Mouse (Mus musculus) midbrain, embryonic 11.5 days (tissue): ENCODE measurements at regions not wholly inside any gene's neighbourhood (a gene's known extent, or its start where the extent isn't known, plus 50 kb on each side); places are given as distances from the start of the nearest gene placed in this dataset.
A peak's percentile ranks its signal among the peaks of the same experiment; 100 is the strongest.

Experiments
- ATAC-seq: fragments of 200-750 bp; cut with Nextera tagmentation; 2 replicates; pipeline ENCODE4 v1.8.0; 2017; ENCODE audit warnings: moderate TSS enrichment, moderate library complexity; ENCODE audit not compliant: low FRiP score
- DNase-seq: peaks from one replicate; pipeline ENCODE4 v3.0.0; 2015; ENCODE audit warnings: low spot score; ENCODE audit errors: missing footprints
- H3K27ac ChIP-seq: fragments of 300-500 bp; sonication (generic); 2 replicates; pipeline ENCODE4 v1.5.1; 2014; ENCODE audit warnings: low read depth, low read length
- H3K27me3 ChIP-seq: fragments of 300-500 bp; sonication (generic); 2 replicates; pipeline ENCODE4 v1.6.1; 2014; ENCODE audit warnings: mild to moderate bottlenecking, low read length, moderate library complexity, mixed read lengths; ENCODE audit not compliant: control insufficient read depth, insufficient read depth
- H3K36me3 ChIP-seq: fragments of 300-500 bp; sonication (generic); 2 replicates; pipeline ENCODE4 v1.6.1; 2014; ENCODE audit warnings: mild to moderate bottlenecking, low read length, moderate library complexity, mixed read lengths; ENCODE audit not compliant: control insufficient read depth, insufficient read depth
- H3K4me1 ChIP-seq: fragments of 300-500 bp; sonication (generic); 2 replicates; pipeline ENCODE4 v1.6.1; 2014; ENCODE audit warnings: low read length; ENCODE audit not compliant: control insufficient read depth, insufficient read depth
- H3K4me2 ChIP-seq: fragments of 300-500 bp; sonication (generic); 2 replicates; pipeline ENCODE4 v1.6.1; 2014; ENCODE audit warnings: mild to moderate bottlenecking, moderate library complexity
- H3K4me3 ChIP-seq: fragments of 300-500 bp; sonication (generic); 2 replicates; pipeline ENCODE4 v1.5.1; 2014; ENCODE audit warnings: low read depth, low read length
- H3K9ac ChIP-seq: fragments of 300-500 bp; sonication (generic); 2 replicates; pipeline ENCODE4 v1.6.1; 2014; ENCODE audit warnings: low read length
- H3K9me3 ChIP-seq: fragments of 300-500 bp; sonication (generic); 2 replicates; pipeline ENCODE4 v1.6.1; 2016; ENCODE audit warnings: low read length; ENCODE audit not compliant: control insufficient read depth
- WGBS: fragments of 180-500 bp; shearing (Covaris S2); extraction: QIAGEN DNeasy Blood & Tissue Kit; methylation state at CpG from one replicate; pipeline ENCODE4 v1.1.7; 2014; 5-methylcytosine and 5-hydroxymethylcytosine counted together

GRCm38 (mm10) chr11:113049593-113049992 lies 267.6 kb downstream of the Sox9 start:
- Histone ChIP-seq H3K9me3 (no peaks in the 10 kb centered on the region), H3K9ac (no peak overlapping the region), H3K4me2 (no peak overlapping the region), H3K4me3 (no peak overlapping the region), H3K4me1 (peaks cover 15% of the 10 kb centered on the region), H3K27ac (no peak overlapping the region), H3K27me3 (0 out of 2 replicates have a peak, but pooled peaks cover 2% of the 10 kb centered on the region), H3K36me3 (no peaks in the 10 kb centered on the region)
- ATAC-seq, result no peak
- 53% methylated on average over 8 of the region's 8 CpGs for WGBS
- DNase-seq, result no peak

GRCm38 (mm10) chr11:113052536-113052935 lies 270.5 kb downstream of the Sox9 start:
- Histone ChIP-seq H3K27ac (no peak overlapping the region), H3K36me3 (no peaks in the 10 kb centered on the region), H3K27me3 (0 out of 2 replicates have a peak, but pooled peaks cover 2% of the 10 kb centered on the region), H3K4me1 (peaks cover 3% of the 10 kb centered on the region), H3K9me3 (no peaks in the 10 kb centered on the region), H3K4me2 (no peak overlapping the region), H3K9ac (no peak overlapping the region), H3K4me3 (no peak overlapping the region)
- WGBS, result 93% methylated on average over 11 of the region's 11 CpGs
- ATAC-seq, result no peak
- DNase-seq, result no peak

GRCm38 (mm10) chr11:113056042-113056632 lies 274.1 kb downstream of the Sox9 start:
- peaks cover 3% of the 10 kb centered on the region for H3K4me1 ChIP-seq
- no peak overlapping the region for H3K4me2 ChIP-seq
- no peak overlapping the region for H3K27ac ChIP-seq
- no peaks in the 10 kb centered on the region for H3K36me3 ChIP-seq
- H3K9me3 ChIP-seq, result no peaks in the 10 kb centered on the region
- WGBS, result 76% methylated on average over 12 of the region's 12 CpGs
- H3K4me3 ChIP-seq, result no peak overlapping the region
- DNase-seq, result no peak
- no peak overlapping the region for H3K9ac ChIP-seq
- H3K27me3 ChIP-seq, result no peaks in the 10 kb centered on the region
- ATAC-seq, result no peak

GRCm38 (mm10) chr11:113056824-113057223 lies 274.8 kb downstream of the Sox9 start:
- H3K9me3 ChIP-seq, result no peaks in the 10 kb centered on the region
- H3K9ac ChIP-seq, result no peak overlapping the region; the same call in 1 of the 2 replicates
- H3K27ac ChIP-seq, result no peak overlapping the region
- H3K27me3 ChIP-seq, result no peaks in the 10 kb centered on the region
- no peak for ATAC-seq
- DNase-seq, result no peak
- H3K4me1 ChIP-seq, result peaks cover 3% of the 10 kb centered on the region
- H3K4me2 ChIP-seq, result no peak overlapping the region
- H3K4me3 ChIP-seq, result no peak overlapping the region
- WGBS, result 30% methylated on average over 5 of the region's 5 CpGs
- no peaks in the 10 kb centered on the region for H3K36me3 ChIP-seq

GRCm38 (mm10) chr11:113070365-113070764 lies 288.3 kb downstream of the Sox9 start:
- no peak for ATAC-seq
- 86% methylated on average over 4 of the region's 4 CpGs for WGBS
- peaks cover 4% of the 10 kb centered on the region; the same call in 1 of the 2 replicates for H3K4me1 ChIP-seq

GRCm38 (mm10) chr11:113071942-113072341 lies 289.9 kb downstream of the Sox9 start:
- DNase-seq (no peak), ATAC-seq (peak; percentile 42; the same call in 1 of the 2 replicates)
- Histone ChIP-seq H3K9ac (no peak overlapping the region), H3K27ac (no peak overlapping the region), H3K9me3 (no peaks in the 10 kb centered on the region; the same call in 1 of the 2 replicates), H3K4me3 (no peak overlapping the region), H3K27me3 (no peaks in the 10 kb centered on the region), H3K4me1 (peaks cover 4% of the 10 kb centered on the region; the same call in 1 of the 2 replicates), H3K4me2 (no peak overlapping the region), H3K36me3 (no peaks in the 10 kb centered on the region)
- WGBS, result 23% methylated on average over 10 of the region's 10 CpGs

More at GRCm38 (mm10) chr11:113070365-113070764, 288.3 kb downstream of the Sox9 start:
- no peak for DNase-seq
- Histone ChIP-seq H3K27ac (no peak overlapping the region), H3K4me3 (no peak overlapping the region), H3K36me3 (no peaks in the 10 kb centered on the region), H3K4me2 (no peak overlapping the region), H3K9me3 (no peaks in the 10 kb centered on the region; the same call in 1 of the 2 replicates), H3K9ac (no peak overlapping the region), H3K27me3 (no peaks in the 10 kb centered on the region)

- no peak overlapping the region for H3K4me3 ChIP-seq
- no peak overlapping the region for H3K4me2 ChIP-seq
- no peaks in the 10 kb centered on the region; the same call in 1 of the 2 replicates for H3K9me3 ChIP-seq
- DNase-seq (no peak), ATAC-seq (no peak)
- no peak overlapping the region for H3K9ac ChIP-seq
- WGBS, result 91% methylated on average over 9 of the region's 9 CpGs
- no peak overlapping the region for H3K27ac ChIP-seq
- H3K36me3 ChIP-seq, result no peaks in the 10 kb centered on the region
- H3K27me3 ChIP-seq, result no peaks in the 10 kb centered on the region
- peaks cover 4% of the 10 kb centered on the region; the same call in 1 of the 2 replicates for H3K4me1 ChIP-seq
Measured at GRCm38 (mm10) chr11:113074328-113074727, 292.3 kb downstream of the Sox9 start.

- H3K9ac ChIP-seq, result no peak overlapping the region
- ATAC-seq (no peak), DNase-seq (no peak)
- H3K27me3 ChIP-seq, result no peaks in the 10 kb centered on the region
- H3K27ac ChIP-seq, result no peak overlapping the region
- 99% methylated on average over 4 of the region's 4 CpGs for WGBS
- H3K9me3 ChIP-seq, result no peaks in the 10 kb centered on the region
- no peak overlapping the region for H3K4me3 ChIP-seq
- H3K4me2 ChIP-seq, result no peak overlapping the region
- H3K4me1 ChIP-seq, result peaks cover 4% of the 10 kb centered on the region; the same call in 1 of the 2 replicates
- H3K36me3 ChIP-seq, result no peaks in the 10 kb centered on the region
Measured at GRCm38 (mm10) chr11:113076371-113076770, 294.3 kb downstream of the Sox9 start.

- H3K4me2 ChIP-seq, result no peak overlapping the region
- ATAC-seq (no peak), DNase-seq (no peak)
- no peak overlapping the region for H3K27ac ChIP-seq
- no peak overlapping the region for H3K4me3 ChIP-seq
- no peaks in the 10 kb centered on the region for H3K4me1 ChIP-seq
- H3K27me3 ChIP-seq, result no peaks in the 10 kb centered on the region
- H3K9ac ChIP-seq, result no peak overlapping the region
- WGBS, result 96% methylated on average over 2 of the region's 2 CpGs
- no peaks in the 10 kb centered on the region for H3K9me3 ChIP-seq
- no peaks in the 10 kb centered on the region for H3K36me3 ChIP-seq
Measured at GRCm38 (mm10) chr11:113080311-113080710, 298.3 kb downstream of the Sox9 start.
